Mouse (Mus musculus) bone marrow macrophage, adult 2 months (primary cell): ENCODE measurements around the gene Galnt12.

Experiments
- CTCF ChIP-seq: IDR thresholded peaks from 2 replicates; pipeline ENCODE4 v1.5.1; 2012; ENCODE audit warnings: low read depth, mild to moderate bottlenecking, low read length, moderate library complexity
- POLR2A ChIP-seq: IDR thresholded peaks from 2 replicates; pipeline ENCODE4 v1.6.1; 2012; ENCODE audit warnings: mild to moderate bottlenecking, low read depth, low read length, borderline replicate concordance

DNA sequence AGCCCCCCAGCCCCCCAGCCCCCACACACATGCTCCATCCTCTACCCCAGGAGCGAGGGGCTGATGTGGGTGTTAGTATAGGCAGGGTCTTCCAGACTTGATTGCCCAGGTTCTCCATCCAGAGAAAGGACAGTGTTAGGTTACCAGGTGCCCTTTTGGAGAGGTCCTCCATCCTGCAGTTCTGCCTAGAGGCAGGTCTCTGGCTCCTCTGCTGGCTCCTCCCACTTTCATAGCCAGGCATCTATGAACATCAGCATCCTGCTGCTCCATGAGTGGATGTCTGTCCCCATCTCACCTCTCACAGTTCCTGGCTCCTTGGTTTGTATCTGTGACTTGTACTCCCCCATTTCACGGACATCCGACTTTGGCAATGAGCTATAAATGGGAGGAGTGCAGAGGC lies 48.6 kb downstream of the Galnt12 start:
- TF ChIP-seq POLR2A = no peak
- no peak for TF ChIP-seq CTCF
